Mouse (Mus musculus) lung, postnatal 36 days (tissue): ENCODE measurements at regions not wholly inside any gene's neighbourhood (a gene's known extent, or its start where the extent isn't known, plus 50 kb on each side); places are given as distances from the start of the nearest gene placed in this dataset.
A peak's percentile ranks its signal among the peaks of the same experiment; 100 is the strongest.

ENCODE experiments used
- DNase-seq: peaks from one replicate; pipeline ENCODE4 v3.0.0; 2022; ENCODE audit warnings: mixed read lengths

DNA sequence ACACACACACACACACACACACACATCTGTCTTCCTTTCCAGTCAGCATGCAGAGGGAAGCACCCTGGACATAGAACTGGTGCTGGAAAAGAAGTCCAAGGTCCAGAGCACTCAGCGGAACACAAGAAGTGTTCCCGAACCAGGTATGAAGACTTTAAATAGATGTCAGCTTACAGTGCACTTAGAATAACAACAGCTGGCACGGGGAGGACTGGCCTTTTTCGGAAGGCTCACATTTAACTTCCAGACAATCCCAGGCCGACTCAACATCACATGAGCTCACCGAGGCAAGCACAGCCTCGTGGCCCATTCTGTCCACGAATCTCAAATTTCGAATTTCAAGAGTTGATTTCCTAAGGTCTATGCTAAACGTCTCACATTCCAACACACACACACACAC lies 70.9 kb upstream of the Slc25a33 start:
- no peak for DNase-seq

DNA sequence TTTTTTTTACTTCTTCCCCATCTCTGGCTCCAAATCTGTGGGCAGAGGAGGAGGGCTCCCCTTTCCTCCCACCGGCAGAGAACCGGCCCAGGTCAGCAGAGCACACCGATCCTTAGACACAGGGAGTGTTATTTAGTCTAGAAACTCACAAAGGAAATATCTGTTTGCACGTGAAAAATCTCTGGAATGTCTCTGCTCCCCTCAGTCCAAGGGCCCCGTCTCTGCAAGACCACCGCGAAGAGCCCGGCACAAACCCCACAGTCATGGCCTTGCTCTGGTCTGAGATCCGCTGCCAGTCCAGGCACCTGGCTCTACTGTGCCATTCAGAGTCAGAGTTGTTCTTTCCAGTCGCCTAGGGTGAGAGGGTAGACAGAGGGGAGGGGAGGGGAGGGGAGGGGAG lies 69.7 kb upstream of the Slc25a33 start:
- DNase-seq = no peak

DNA sequence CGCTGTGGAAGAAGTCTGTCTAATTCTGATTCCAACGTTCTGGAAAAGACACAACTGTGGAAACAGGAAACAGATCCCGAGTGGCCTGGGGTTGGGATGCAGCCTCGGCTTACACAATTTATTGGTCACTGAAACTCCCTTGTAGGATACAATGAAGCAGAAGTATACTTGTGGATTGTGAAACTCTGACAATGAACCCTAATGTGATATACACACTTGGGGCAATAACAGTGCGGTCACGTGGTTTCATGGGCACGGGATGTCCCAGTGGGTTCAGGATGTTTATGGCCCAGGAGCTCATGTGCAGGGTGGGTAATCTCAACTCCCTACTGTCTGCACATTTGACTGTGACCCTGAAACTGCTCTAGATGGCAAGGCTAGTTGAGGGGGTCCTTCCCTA lies 68.8 kb upstream of the Slc25a33 start:
- peak; percentile 39 for DNase-seq

DNA sequence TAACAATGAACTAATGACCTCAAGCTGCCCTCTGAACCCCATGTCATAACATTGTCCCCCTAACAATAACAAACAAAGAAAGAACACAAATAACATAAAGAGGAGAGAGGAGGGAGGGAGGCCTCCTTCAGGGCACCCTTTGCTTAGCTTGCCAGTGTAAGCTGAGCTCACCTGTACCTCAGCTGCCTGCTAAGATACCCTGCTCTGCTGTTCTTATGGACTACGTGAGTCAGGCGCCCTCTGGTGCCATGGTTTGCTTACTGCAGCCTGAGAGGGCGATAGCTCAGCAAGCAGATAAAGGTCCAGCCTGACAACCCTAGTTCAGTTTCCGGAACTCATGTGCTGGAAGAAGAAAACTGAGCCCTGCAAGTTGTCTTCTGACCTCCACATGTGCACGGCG lies 67.8 kb upstream of the Slc25a33 start:
- peak; percentile 79 for DNase-seq

DNA sequence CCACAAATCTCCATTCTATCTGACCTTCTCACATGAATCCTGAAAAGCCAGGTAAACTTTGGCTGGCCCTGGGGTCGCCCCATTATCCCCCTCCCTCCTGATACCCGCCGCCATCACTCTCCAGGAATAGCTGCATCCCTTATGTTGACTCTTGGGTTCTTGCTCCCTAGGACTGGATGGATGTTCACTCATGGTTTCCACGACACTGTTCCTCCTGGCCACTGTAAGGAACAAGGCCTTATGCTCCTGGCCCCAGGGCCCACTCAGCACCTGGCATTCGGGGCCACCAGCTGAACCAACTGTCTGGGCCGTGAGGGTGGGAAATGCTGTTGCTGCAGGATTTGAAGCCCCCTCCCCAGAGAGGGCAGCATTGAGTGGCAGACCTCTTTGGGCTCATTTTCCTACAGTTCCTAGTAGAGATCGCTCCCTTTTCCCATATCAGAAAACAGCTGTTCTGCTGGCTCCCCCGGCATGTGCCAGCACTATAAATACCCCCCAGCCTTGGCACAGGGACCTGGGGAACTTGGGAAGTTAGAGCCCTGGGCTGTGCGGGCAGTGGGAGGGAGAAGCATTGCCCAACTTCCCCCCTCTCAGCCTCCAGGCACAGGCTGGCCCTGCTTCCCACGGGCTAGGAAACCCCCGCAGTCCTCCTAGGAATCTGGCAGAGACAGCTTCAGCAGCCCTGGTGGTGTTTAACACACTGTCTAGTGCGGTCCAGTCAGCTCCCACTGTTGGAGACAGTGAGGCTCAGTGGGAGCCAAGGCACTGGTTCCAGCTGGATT lies 66.6 kb upstream of the Slc25a33 start:
- DNase-seq = peak; percentile 65

DNA sequence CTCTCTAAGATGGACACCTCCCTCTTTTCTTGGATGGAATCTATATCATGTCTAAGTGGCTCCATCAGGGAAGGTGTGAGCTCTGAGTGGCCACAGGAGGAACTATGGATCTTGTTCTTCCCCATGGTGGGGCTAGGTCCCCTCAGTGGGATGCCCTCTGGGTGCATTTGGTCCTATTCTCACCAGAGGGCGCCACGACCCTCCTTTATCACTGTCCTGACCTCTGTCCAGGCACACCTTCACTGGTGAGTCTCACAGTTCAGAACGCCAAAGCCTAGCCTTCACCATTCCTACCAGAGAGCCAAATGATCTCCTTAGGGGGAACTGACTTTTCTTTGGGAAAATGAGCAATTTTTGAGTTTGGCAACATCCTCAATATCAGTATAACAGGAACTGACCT lies 64.6 kb upstream of the Slc25a33 start:
- DNase-seq = peak; percentile 76

DNA sequence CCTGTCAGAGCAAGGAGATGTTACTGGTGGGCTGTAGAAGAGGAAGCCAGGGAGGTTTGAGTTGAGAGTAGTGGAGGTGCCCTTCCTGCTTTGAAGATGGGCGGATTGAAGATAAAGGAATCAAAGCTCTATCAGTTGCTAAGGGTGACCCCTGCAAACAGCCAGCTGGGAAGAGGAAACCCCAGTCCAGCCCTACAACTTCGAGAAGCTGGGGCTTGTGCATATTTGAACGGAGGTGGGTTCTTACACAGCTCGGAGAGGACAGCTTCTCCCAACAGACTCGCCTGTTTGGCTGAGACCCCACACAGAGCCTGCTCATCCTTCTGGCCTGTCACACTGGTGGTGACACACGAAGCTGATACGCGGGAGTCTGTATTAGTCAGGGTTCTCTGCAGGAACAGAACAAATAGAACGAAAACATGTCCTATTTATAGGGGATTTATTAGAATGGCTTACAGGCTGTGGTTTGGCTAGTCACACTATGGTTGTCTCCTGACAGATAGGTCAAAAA lies 60.6 kb upstream of the Slc25a33 start:
- DNase-seq = no peak

DNA sequence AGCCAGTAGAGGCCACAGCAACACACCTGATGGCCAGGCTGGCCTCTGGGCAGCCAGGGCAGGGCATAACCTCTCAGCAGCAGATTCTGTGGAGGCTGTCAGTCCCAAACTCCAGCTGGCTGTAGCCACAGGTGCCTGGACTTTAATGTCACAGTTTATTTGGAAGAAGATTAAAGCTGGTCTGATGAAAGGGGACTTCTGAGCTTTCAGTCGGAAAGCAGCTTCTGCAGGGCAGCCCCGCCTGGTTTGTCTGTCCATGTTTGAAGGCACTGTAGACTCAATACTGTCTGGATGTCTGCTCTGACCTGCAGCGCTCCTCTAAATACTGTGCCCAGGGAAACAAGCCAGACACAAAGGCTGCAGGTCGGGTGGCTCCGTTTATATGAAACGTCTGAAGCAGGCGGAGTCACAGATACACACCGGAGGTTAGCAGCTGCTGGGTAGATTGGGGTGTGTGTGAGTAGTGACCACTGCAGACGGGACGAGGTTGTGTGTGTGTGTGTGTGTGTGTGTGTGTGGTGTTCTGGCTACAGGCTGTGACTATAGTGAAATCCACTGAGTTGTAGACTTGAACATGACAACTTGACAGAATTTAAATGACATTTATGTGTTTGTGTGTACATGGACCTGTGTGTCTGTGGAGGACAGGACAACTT lies 58.5 kb upstream of the Slc25a33 start:
- no peak for DNase-seq

DNA sequence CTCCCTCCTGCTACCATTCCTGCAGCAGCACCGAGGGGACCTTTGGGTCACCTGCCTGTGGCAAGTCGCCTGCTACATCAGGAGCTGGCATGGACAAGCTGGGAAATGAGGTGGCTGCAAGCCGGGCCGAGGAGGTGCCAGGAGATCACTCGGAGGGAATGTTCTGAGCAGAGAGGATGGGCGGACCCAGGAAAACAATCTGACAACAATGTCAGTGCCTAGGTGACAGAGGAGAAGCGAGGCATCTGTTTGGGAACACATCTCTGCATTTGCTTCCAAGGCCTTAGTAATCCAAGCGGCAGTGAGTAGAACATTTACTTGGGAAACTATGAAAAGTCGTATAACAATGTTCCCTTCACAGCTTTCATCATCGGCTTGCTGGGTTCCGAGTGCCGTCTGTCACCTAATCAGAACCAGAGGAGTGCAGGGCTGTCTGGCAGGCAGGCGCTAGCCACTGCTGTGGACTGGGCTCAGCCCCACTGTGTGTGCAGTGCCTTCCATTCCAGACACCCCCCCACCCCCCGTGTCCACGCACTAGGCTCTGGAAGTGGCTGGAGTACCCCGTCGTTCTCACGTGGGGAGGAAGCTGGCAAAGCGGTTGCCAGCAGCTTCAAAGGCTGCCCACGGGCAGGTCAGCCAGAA lies 56.6 kb upstream of the Slc25a33 start:
- DNase-seq = peak; percentile 70

DNA sequence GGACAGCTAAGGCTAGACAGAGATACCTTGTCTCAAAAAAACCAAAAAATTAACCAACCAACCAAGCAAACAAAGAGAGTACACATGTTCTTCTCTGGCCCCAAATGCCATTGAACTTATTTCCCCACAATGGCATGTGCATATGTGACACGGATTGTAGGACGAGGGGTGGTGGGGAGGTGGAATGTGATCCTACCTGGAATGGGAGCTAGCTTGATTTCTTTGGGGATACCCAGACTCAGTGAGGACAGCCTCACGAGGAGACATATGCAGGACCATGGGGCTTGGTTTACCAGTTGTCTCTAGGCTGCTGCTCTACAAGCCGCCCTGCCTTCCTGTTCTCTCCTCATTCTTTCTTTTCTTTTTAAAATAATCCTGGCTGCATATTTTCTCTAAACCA lies 55.9 kb upstream of the Slc25a33 start:
- no peak for DNase-seq

DNA sequence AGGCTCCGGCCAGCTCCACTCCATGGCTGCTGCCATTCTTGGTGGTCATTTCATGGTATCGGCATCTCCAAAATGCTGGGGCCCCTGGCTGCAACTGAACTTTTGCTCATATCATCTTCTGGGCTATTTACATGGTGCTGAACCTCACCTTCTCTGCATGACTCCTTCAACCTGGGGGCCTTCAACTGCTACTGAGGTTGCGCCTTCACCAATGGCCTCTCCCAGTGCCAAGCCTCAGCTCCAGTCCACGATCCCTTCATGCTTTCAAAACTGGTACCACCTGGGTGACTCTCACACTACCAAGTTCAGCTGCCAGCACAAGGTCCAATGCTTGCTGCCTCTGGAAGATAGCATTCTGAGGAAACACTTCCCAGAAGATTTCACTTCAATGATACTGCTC lies 53.7 kb upstream of the Slc25a33 start:
- no peak for DNase-seq
